Mouse (Mus musculus) spleen, adult 2 months (tissue): ENCODE data around the gene Ephb1. TPM values are rescaled to one million over a fixed set of nuclear protein-coding genes. Genes with fewer than 3 reads are reported as not detected.

ENCODE experiments used
- DNase-seq, 2 experiments: peaks; one replicate each; pipeline versions ENCODE4 v3.0.0 to v3.0.0-alpha.2; 2012 to 2021; ENCODE audit warnings: low spot score in 2 of 2, low read depth in 1 of 2
- H3K27ac ChIP-seq: fragments of 200-500 bp; 2 replicates; pipeline ENCODE4 v1.5.1; 2012; ENCODE audit warnings: low read length, inconsistent platforms; ENCODE audit not compliant: insufficient read depth
- H3K27me3 ChIP-seq: fragments of 200-500 bp; 2 replicates; pipeline ENCODE4 v1.6.1; 2012; ENCODE audit warnings: mild to moderate bottlenecking, moderate library complexity, low read length, inconsistent platforms; ENCODE audit not compliant: control insufficient read depth, insufficient read depth
- H3K36me3 ChIP-seq: fragments of 200-500 bp; 2 replicates; pipeline ENCODE4 v1.6.1; 2012; ENCODE audit warnings: mild to moderate bottlenecking, low read length, inconsistent platforms; ENCODE audit not compliant: control insufficient read depth, insufficient read depth
- H3K4me1 ChIP-seq: fragments of 200-500 bp; 2 replicates; pipeline ENCODE4 v1.6.1; 2011; ENCODE audit warnings: inconsistent platforms; ENCODE audit not compliant: control insufficient read depth, insufficient read depth, insufficient read length
- H3K4me3 ChIP-seq: fragments of 200-500 bp; 2 replicates; pipeline ENCODE4 v1.5.1; 2011; ENCODE audit warnings: mild to moderate bottlenecking, inconsistent platforms; ENCODE audit not compliant: insufficient read depth, insufficient read length; ENCODE audit errors: extremely low read depth
- CTCF ChIP-seq: fragments of 200-500 bp; IDR thresholded peaks from 2 replicates; pipeline ENCODE4 v1.5.1; 2011; ENCODE audit warnings: mild to moderate bottlenecking, inconsistent platforms; ENCODE audit not compliant: insufficient read depth, insufficient read length, insufficient replicate concordance; ENCODE audit errors: extremely low read depth
- POLR2A ChIP-seq: fragments of 200-500 bp; IDR thresholded peaks from 2 replicates; pipeline ENCODE4 v1.6.1; 2011; ENCODE audit warnings: low read depth, low read length, inconsistent platforms
- WGBS: fragments of 180-500 bp; shearing (Covaris S2); methylation state at CpG from one replicate; pipeline ENCODE4 v1.1.7; 2018; 5-methylcytosine and 5-hydroxymethylcytosine counted together
- polyA plus RNA-seq: library from polyadenylated mRNA; depleted of rRNA; stranded (reverse); fragments of >200 nt; gene quantifications from 2 replicates; pipeline ENCODE4 v1.2.3, GENCODE M21; 2012

Gene Ephb1
- polyA plus RNA-seq, 1 experiment, result 0.32 TPM

- Histone ChIP-seq H3K4me3 (no peak overlapping the region), H3K4me1 (no peaks in the 10 kb centered on the region), H3K27me3 (no peaks in the 10 kb centered on the region), H3K36me3 (no peaks in the 10 kb centered on the region), H3K27ac (no peak overlapping the region)
- no peak for DNase-seq
- TF ChIP-seq POLR2A (no peak), CTCF (no peak)
- WGBS, result 86% methylated on average over 5 of the region's 5 CpGs
Measured at GRCm38 (mm10) chr9:102270496-102270895, 84.0 kb downstream of the Ephb1 start.

GRCm38 (mm10) chr9:102267311-102268027 lies 87.0 kb downstream of the Ephb1 start:
- WGBS, result 7% methylated on average over 18 of the region's 18 CpGs
- TF ChIP-seq CTCF, result no peak
- no peak for TF ChIP-seq POLR2A
- H3K4me3 ChIP-seq, result no peak overlapping the region
- H3K27me3 ChIP-seq, result no peaks in the 10 kb centered on the region
- no peaks in the 10 kb centered on the region for H3K36me3 ChIP-seq
- DNase-seq, result no peak
- no peak overlapping the region for H3K27ac ChIP-seq
- H3K4me1 ChIP-seq, result no peaks in the 10 kb centered on the region

- Histone ChIP-seq H3K27ac (no peak overlapping the region), H3K36me3 (no peaks in the 10 kb centered on the region), H3K4me3 (no peak overlapping the region), H3K4me1 (no peaks in the 10 kb centered on the region), H3K27me3 (no peaks in the 10 kb centered on the region)
- 59% methylated on average over 7 of the region's 7 CpGs for WGBS
- TF ChIP-seq CTCF (no peak), POLR2A (no peak)
- DNase-seq, result no peak
Measured at GRCm38 (mm10) chr9:102263760-102264159, 90.7 kb downstream of the Ephb1 start.

GRCm38 (mm10) chr9:102262100-102262501 lies 92.4 kb downstream of the Ephb1 start:
- WGBS, result 41% methylated on average over 4 of the region's 4 CpGs
- no peak for TF ChIP-seq POLR2A
- TF ChIP-seq CTCF, result no peak

GRCm38 (mm10) chr9:102261511-102261910 lies 93.0 kb downstream of the Ephb1 start:
- Histone ChIP-seq H3K4me3 (no peak overlapping the region), H3K4me1 (no peaks in the 10 kb centered on the region), H3K27ac (no peak overlapping the region), H3K27me3 (no peaks in the 10 kb centered on the region), H3K36me3 (no peaks in the 10 kb centered on the region)
- WGBS, result 36% methylated on average over 9 of the region's 9 CpGs
- no peak for DNase-seq
- TF ChIP-seq CTCF (no peak), POLR2A (no peak)

More at GRCm38 (mm10) chr9:102262100-102262501, 92.4 kb downstream of the Ephb1 start:
- Histone ChIP-seq H3K4me1 (no peaks in the 10 kb centered on the region), H3K36me3 (no peaks in the 10 kb centered on the region), H3K27me3 (no peaks in the 10 kb centered on the region), H3K27ac (no peak overlapping the region), H3K4me3 (no peak overlapping the region)
- no peak for DNase-seq

GRCm38 (mm10) chr9:102256407-102256806 lies 98.1 kb downstream of the Ephb1 start:
- H3K27me3 ChIP-seq, result no peaks in the 10 kb centered on the region
- H3K36me3 ChIP-seq, result no peaks in the 10 kb centered on the region
- no peak overlapping the region for H3K27ac ChIP-seq
- DNase-seq, result no peak
- no peaks in the 10 kb centered on the region for H3K4me1 ChIP-seq
- 81% methylated on average over 5 of the region's 5 CpGs for WGBS
- no peak overlapping the region for H3K4me3 ChIP-seq
- no peak for TF ChIP-seq POLR2A
- TF ChIP-seq CTCF, result no peak

GRCm38 (mm10) chr9:102255803-102256202 lies 98.7 kb downstream of the Ephb1 start:
- H3K4me1 ChIP-seq, result no peaks in the 10 kb centered on the region
- 79% methylated on average over 6 of the region's 6 CpGs for WGBS
- no peaks in the 10 kb centered on the region for H3K36me3 ChIP-seq
- H3K27ac ChIP-seq, result no peak overlapping the region
- H3K4me3 ChIP-seq, result no peak overlapping the region
- no peaks in the 10 kb centered on the region for H3K27me3 ChIP-seq
- TF ChIP-seq POLR2A, result no peak
- no peak for TF ChIP-seq CTCF
- no peak for DNase-seq
